Mouse (Mus musculus): Measurements from ENCODE around the gene Ano4. TPM values are rescaled to one million over a fixed set of nuclear protein-coding genes. Genes with fewer than 3 reads are reported as not detected.
A peak's percentile ranks its signal among the peaks of the same experiment; 100 is the strongest.

Gene Ano4
- polyA plus RNA-seq, 1 experiment from 2014 or later: 8.9 TPM

- H3K27me3 ChIP-seq (ENCODE audit: control insufficient read depth, insufficient read depth, low read length): no peaks in the 10 kb centered on the region; the same call in 1 of the 2 replicates
- H3K4me2 ChIP-seq (ENCODE audit: low read length): no peak overlapping the region
- WGBS: 72% methylated on average over 11 of the region's 11 CpGs
- no peaks in the 10 kb centered on the region for H3K36me3 ChIP-seq (ENCODE audit: control insufficient read depth, insufficient read depth, low read length)
- no peaks in the 10 kb centered on the region for H3K9me3 ChIP-seq (ENCODE audit: control insufficient read depth, low read length)
- no peak for ATAC-seq (ENCODE audit: low FRiP score, low TSS enrichment)
- H3K9ac ChIP-seq (replicated peaks; ENCODE audit: low read length): no peak overlapping the region
- no peak overlapping the region for H3K27ac ChIP-seq (replicated peaks; ENCODE audit: low read depth, low read length)
- no peaks in the 10 kb centered on the region for H3K4me1 ChIP-seq (ENCODE audit: control insufficient read depth, insufficient read depth, low read length)
- DNase-seq: no peak
- H3K4me3 ChIP-seq (replicated peaks; ENCODE audit: low read depth, low read length): no peak overlapping the region
These were observed 6.9 kb upstream of the Ano4 start for GRCm38 (mm10) chr10:89351416-89351815.

GRCm38 (mm10) chr10:89345606-89346005, 1.0 kb upstream of the Ano4 start:
- no peak overlapping the region for H3K27ac ChIP-seq (replicated peaks; ENCODE audit: low read depth, low read length)
- H3K36me3 ChIP-seq (ENCODE audit: control insufficient read depth, insufficient read depth, low read length): no peaks in the 10 kb centered on the region
- ATAC-seq (ENCODE audit: low FRiP score, low TSS enrichment): no peak
- 68% methylated on average over 6 of the region's 6 CpGs for WGBS
- H3K4me3 ChIP-seq (replicated peaks; ENCODE audit: low read depth, low read length): no peak overlapping the region
- no peaks in the 10 kb centered on the region for H3K9me3 ChIP-seq (ENCODE audit: control insufficient read depth, low read length)
- no peak for DNase-seq
- H3K4me2 ChIP-seq (ENCODE audit: low read length): no peak overlapping the region
- H3K4me1 ChIP-seq (ENCODE audit: control insufficient read depth, insufficient read depth, low read length): peaks cover 4% of the 10 kb centered on the region; the same call in 1 of the 2 replicates
- no peak overlapping the region for H3K9ac ChIP-seq (replicated peaks; ENCODE audit: low read length)
- H3K27me3 ChIP-seq (ENCODE audit: control insufficient read depth, insufficient read depth, low read length): peaks cover 27% of the 10 kb centered on the region

- WGBS: 54% methylated on average over 4 of the region's 4 CpGs
- Histone ChIP-seq H3K36me3 (ENCODE audit: control insufficient read depth, insufficient read depth, low read length) (no peaks in the 10 kb centered on the region), H3K27me3 (ENCODE audit: control insufficient read depth, insufficient read depth, low read length) (peaks cover 27% of the 10 kb centered on the region), H3K4me2 (ENCODE audit: low read length) (peak overlapping the region; percentile 86), H3K4me1 (ENCODE audit: control insufficient read depth, insufficient read depth, low read length) (peaks cover 4% of the 10 kb centered on the region; the same call in 1 of the 2 replicates), H3K9ac (replicated peaks; ENCODE audit: low read length) (peak overlapping the region; percentile 57), H3K9me3 (ENCODE audit: control insufficient read depth, low read length) (no peaks in the 10 kb centered on the region), H3K4me3 (replicated peaks; ENCODE audit: low read depth, low read length) (peak overlapping the region; percentile 55), H3K27ac (replicated peaks; ENCODE audit: low read depth, low read length) (no peak overlapping the region)
- ATAC-seq (ENCODE audit: low FRiP score, low TSS enrichment): peak; percentile 8; the same call in 1 of the 2 replicates
- DNase-seq: no peak
These were observed 603 bp upstream of the Ano4 start for GRCm38 (mm10) chr10:89345196-89345533.

- Histone ChIP-seq H3K27ac (replicated peaks; ENCODE audit: low read depth, low read length) (no peak overlapping the region), H3K9me3 (ENCODE audit: control insufficient read depth, low read length) (no peaks in the 10 kb centered on the region), H3K4me3 (replicated peaks; ENCODE audit: low read depth, low read length) (peak overlapping the region; percentile 55), H3K36me3 (ENCODE audit: control insufficient read depth, insufficient read depth, low read length) (no peaks in the 10 kb centered on the region), H3K4me2 (ENCODE audit: low read length) (peak overlapping the region; percentile 86), H3K4me1 (ENCODE audit: control insufficient read depth, insufficient read depth, low read length) (peaks cover 4% of the 10 kb centered on the region; the same call in 1 of the 2 replicates), H3K27me3 (ENCODE audit: control insufficient read depth, insufficient read depth, low read length) (peaks cover 27% of the 10 kb centered on the region), H3K9ac (replicated peaks; ENCODE audit: low read length) (peak overlapping the region; percentile 57; the same call in 1 of the 2 replicates)
- 26% methylated on average over 4 of the region's 4 CpGs for WGBS
- DNase-seq: no peak
- ATAC-seq (ENCODE audit: low FRiP score, low TSS enrichment): no peak
These were observed 451 bp downstream of the Ano4 start for GRCm38 (mm10) chr10:89344132-89344490.

GRCm38 (mm10) chr10:89343716-89344115, 846 bp downstream of the Ano4 start:
- no peak overlapping the region for H3K4me3 ChIP-seq (replicated peaks; ENCODE audit: low read depth, low read length)
- no peak overlapping the region for H3K27ac ChIP-seq (replicated peaks; ENCODE audit: low read depth, low read length)
- H3K4me1 ChIP-seq (ENCODE audit: control insufficient read depth, insufficient read depth, low read length): peaks cover 4% of the 10 kb centered on the region; the same call in 1 of the 2 replicates
- H3K9ac ChIP-seq (replicated peaks; ENCODE audit: low read length): no peak overlapping the region
- no peaks in the 10 kb centered on the region for H3K9me3 ChIP-seq (ENCODE audit: control insufficient read depth, low read length)
- ATAC-seq (ENCODE audit: low FRiP score, low TSS enrichment) (no peak), DNase-seq (peak; percentile 27)
- WGBS: 22% methylated on average over 8 of the region's 8 CpGs
- peaks cover 27% of the 10 kb centered on the region for H3K27me3 ChIP-seq (ENCODE audit: control insufficient read depth, insufficient read depth, low read length)
- no peak overlapping the region for H3K4me2 ChIP-seq (ENCODE audit: low read length)
- H3K36me3 ChIP-seq (ENCODE audit: control insufficient read depth, insufficient read depth, low read length): no peaks in the 10 kb centered on the region

GRCm38 (mm10) chr10:89330261-89330660, 14.3 kb downstream of the Ano4 start:
- no peaks in the 10 kb centered on the region for H3K36me3 ChIP-seq (ENCODE audit: control insufficient read depth, insufficient read depth, low read length)
- H3K4me2 ChIP-seq (ENCODE audit: low read length): no peak overlapping the region
- DNase-seq (no peak), ATAC-seq (ENCODE audit: low FRiP score, low TSS enrichment) (no peak)
- H3K4me1 ChIP-seq (ENCODE audit: control insufficient read depth, insufficient read depth, low read length): 0 out of 2 replicates have a peak, but pooled peaks cover 5% of the 10 kb centered on the region
- H3K27ac ChIP-seq (replicated peaks; ENCODE audit: low read depth, low read length): no peak overlapping the region
- H3K4me3 ChIP-seq (replicated peaks; ENCODE audit: low read depth, low read length): no peak overlapping the region
- no peaks in the 10 kb centered on the region for H3K9me3 ChIP-seq (ENCODE audit: control insufficient read depth, low read length)
- 90% methylated on average over 1 of the region's 1 CpGs for WGBS
- no peaks in the 10 kb centered on the region for H3K27me3 ChIP-seq (ENCODE audit: control insufficient read depth, insufficient read depth, low read length)
- no peak overlapping the region for H3K9ac ChIP-seq (replicated peaks; ENCODE audit: low read length)

GRCm38 (mm10) chr10:89329806-89330205, 14.8 kb downstream of the Ano4 start:
- 89% methylated on average over 8 of the region's 8 CpGs for WGBS
- no peak overlapping the region for H3K27ac ChIP-seq (replicated peaks; ENCODE audit: low read depth, low read length)

GRCm38 (mm10) chr10:89328876-89329275, 15.7 kb downstream of the Ano4 start:
- no peaks in the 10 kb centered on the region for H3K27me3 ChIP-seq (ENCODE audit: control insufficient read depth, insufficient read depth, low read length)
- no peak overlapping the region for H3K4me2 ChIP-seq (ENCODE audit: low read length)
- H3K27ac ChIP-seq (replicated peaks; ENCODE audit: low read depth, low read length): no peak overlapping the region
- H3K4me1 ChIP-seq (ENCODE audit: control insufficient read depth, insufficient read depth, low read length): 0 out of 2 replicates have a peak, but pooled peaks cover 5% of the 10 kb centered on the region
- no peak overlapping the region for H3K9ac ChIP-seq (replicated peaks; ENCODE audit: low read length)
- no peak for ATAC-seq (ENCODE audit: low FRiP score, low TSS enrichment)
- H3K4me3 ChIP-seq (replicated peaks; ENCODE audit: low read depth, low read length): no peak overlapping the region
- no peak for DNase-seq
- no peaks in the 10 kb centered on the region for H3K9me3 ChIP-seq (ENCODE audit: control insufficient read depth, low read length)
- WGBS: 78% methylated on average over 8 of the region's 8 CpGs
- no peaks in the 10 kb centered on the region for H3K36me3 ChIP-seq (ENCODE audit: control insufficient read depth, insufficient read depth, low read length)

More at GRCm38 (mm10) chr10:89329806-89330205, 14.8 kb downstream of the Ano4 start:
- H3K27me3 ChIP-seq (ENCODE audit: control insufficient read depth, insufficient read depth, low read length): no peaks in the 10 kb centered on the region
- no peak overlapping the region for H3K9ac ChIP-seq (replicated peaks; ENCODE audit: low read length)
- H3K9me3 ChIP-seq (ENCODE audit: control insufficient read depth, low read length): no peaks in the 10 kb centered on the region
- H3K4me3 ChIP-seq (replicated peaks; ENCODE audit: low read depth, low read length): no peak overlapping the region
- no peaks in the 10 kb centered on the region for H3K36me3 ChIP-seq (ENCODE audit: control insufficient read depth, insufficient read depth, low read length)
- DNase-seq: no peak
- H3K4me1 ChIP-seq (ENCODE audit: control insufficient read depth, insufficient read depth, low read length): 0 out of 2 replicates have a peak, but pooled peaks cover 5% of the 10 kb centered on the region
- no peak for ATAC-seq (ENCODE audit: low FRiP score, low TSS enrichment)
- no peak overlapping the region for H3K4me2 ChIP-seq (ENCODE audit: low read length)

- Histone ChIP-seq H3K27me3 (ENCODE audit: control insufficient read depth, insufficient read depth, low read length) (no peaks in the 10 kb centered on the region), H3K4me3 (replicated peaks; ENCODE audit: low read depth, low read length) (peak overlapping the region; percentile 16; the same call in 1 of the 2 replicates), H3K4me2 (ENCODE audit: low read length) (peak overlapping the region; percentile 44), H3K27ac (replicated peaks; ENCODE audit: low read depth, low read length) (peak overlapping the region; percentile 41; the same call in 1 of the 2 replicates), H3K4me1 (ENCODE audit: control insufficient read depth, insufficient read depth, low read length) (0 out of 2 replicates have a peak, but pooled peaks cover 5% of the 10 kb centered on the region), H3K9me3 (ENCODE audit: control insufficient read depth, low read length) (no peaks in the 10 kb centered on the region), H3K36me3 (ENCODE audit: control insufficient read depth, insufficient read depth, low read length) (no peaks in the 10 kb centered on the region), H3K9ac (replicated peaks; ENCODE audit: low read length) (no peak overlapping the region)
- 9% methylated on average over 15 of the region's 15 CpGs for WGBS
- peak; percentile 90 for DNase-seq
- ATAC-seq (ENCODE audit: low FRiP score, low TSS enrichment): peak; percentile 77
These were observed 17.5 kb downstream of the Ano4 start for GRCm38 (mm10) chr10:89327004-89327511.
